Mouse (Mus musculus): ENCODE measurements around the gene Gm7030. TPM values are rescaled to one million over a fixed set of nuclear protein-coding genes. Genes with fewer than 3 reads are reported as not detected.
"Not testable (repeated sequence)": the region's sequence is repeated elsewhere in the genome, so short reads cannot be mapped to it uniquely, and the experiment has no call there.

Gene Gm7030
- polyA plus RNA-seq, 1 experiment from 2014 or later = not detected

DNA sequence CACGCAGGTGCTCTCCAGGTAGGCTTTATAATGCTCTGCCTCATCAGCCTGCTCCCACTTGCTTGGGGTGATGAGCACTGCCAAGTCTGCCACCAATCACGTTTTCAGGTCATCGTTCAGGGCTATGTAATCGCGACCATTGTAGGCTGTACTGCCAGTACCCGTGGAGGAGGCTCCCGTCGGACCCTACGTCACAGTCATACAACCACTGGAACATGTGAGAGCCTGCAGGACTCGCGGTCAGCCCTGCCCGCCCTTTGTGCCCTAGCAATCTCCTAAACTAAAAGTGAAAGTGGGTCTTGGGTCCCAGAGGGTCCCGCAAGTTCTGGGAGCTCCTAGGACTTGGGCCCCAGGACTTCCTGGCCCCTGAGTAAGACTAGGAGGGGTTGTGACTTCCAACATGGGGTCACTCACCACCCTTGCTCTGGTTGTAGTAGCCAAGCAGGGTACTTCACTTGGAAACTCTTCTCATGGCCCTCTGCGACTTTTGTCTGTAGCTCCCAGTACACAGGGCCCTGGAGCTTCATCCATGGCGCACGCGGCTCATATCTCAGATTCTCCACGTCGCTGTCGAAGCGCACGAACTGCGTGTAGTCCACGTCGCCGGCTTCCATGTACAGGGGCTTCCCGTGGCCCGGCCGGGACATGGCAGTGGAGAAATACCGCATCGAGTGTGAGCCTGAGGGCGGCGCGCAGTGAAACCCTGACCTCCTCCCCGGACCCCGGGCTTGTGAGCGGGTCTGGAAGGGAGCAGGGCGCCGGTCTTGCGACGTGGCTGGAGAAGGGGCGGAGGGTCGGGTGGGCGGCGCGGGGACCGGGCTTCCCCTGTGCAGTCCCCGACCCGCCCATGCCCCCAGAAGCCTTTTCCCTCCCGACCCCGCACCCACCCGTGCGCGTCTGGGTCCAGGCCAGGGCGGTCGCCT is 32.2 kb upstream of the Gm7030 start:
- peaks cover 70% of the 10 kb centered on the region for H3K27me3 ChIP-seq (ENCODE audit: insufficient read depth, low read length)
- H3K4me3 ChIP-seq (ENCODE audit: low read length) = no peak overlapping the region; the same call in 1 of the 2 replicates

DNA sequence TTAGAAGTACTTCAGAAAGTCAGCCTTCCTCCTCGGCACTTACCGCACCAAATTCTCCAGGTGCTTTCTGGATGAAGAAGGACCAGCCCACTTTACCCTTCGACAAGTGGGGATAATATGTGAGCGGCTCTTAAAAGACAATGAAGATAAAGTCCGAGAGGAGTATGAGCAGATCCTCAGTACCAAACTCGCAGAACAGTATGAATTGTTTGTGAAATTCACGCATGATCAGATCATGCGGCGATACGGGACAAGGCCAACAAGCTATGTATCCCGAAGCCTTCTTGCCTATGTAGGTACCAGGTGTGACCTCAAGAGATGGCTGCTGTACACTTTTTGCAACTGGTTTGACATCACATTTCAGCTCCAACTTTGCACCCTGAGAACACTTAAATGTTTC is 29.0 kb upstream of the Gm7030 start:
- not testable (repeated sequence) for ATAC-seq (ENCODE audit: low FRiP score, low TSS enrichment); H3K4me1 ChIP-seq (ENCODE audit: insufficient read depth, low read length); H3K4me2 ChIP-seq (replicated peaks; ENCODE audit: low read depth, low read length); H3K9ac ChIP-seq (replicated peaks; ENCODE audit: low read length); H3K9me3 ChIP-seq (ENCODE audit: low read length); H3K36me3 ChIP-seq (ENCODE audit: insufficient read depth, low read length); H3K27ac ChIP-seq (ENCODE audit: low read length)
- WGBS = 9% methylated on average over 11 of the region's 11 CpGs
- Histone ChIP-seq H3K27me3 (ENCODE audit: insufficient read depth, low read length) (peaks cover 67% of the 10 kb centered on the region), H3K4me3 (ENCODE audit: low read length) (peak overlapping the region; percentile 33; the same call in 1 of the 2 replicates)

More for the DNA sequence above, 32.2 kb upstream of the Gm7030 start:
- Histone ChIP-seq H3K27ac (ENCODE audit: low read length) (no peak overlapping the region), H3K9ac (replicated peaks; ENCODE audit: low read length) (no peak overlapping the region), H3K36me3 (ENCODE audit: insufficient read depth, low read length) (no peaks in the 10 kb centered on the region), H3K4me1 (ENCODE audit: insufficient read depth, low read length) (no peaks in the 10 kb centered on the region), H3K9me3 (ENCODE audit: low read length) (no peaks in the 10 kb centered on the region), H3K4me2 (replicated peaks; ENCODE audit: low read depth, low read length) (peak overlapping the region; percentile 17; the same call in 1 of the 2 replicates)
- ATAC-seq (ENCODE audit: low FRiP score, low TSS enrichment) = peak; percentile 23; the same call in 1 of the 2 replicates
- 1% methylated on average over 53 of the region's 56 CpGs for WGBS

DNA sequence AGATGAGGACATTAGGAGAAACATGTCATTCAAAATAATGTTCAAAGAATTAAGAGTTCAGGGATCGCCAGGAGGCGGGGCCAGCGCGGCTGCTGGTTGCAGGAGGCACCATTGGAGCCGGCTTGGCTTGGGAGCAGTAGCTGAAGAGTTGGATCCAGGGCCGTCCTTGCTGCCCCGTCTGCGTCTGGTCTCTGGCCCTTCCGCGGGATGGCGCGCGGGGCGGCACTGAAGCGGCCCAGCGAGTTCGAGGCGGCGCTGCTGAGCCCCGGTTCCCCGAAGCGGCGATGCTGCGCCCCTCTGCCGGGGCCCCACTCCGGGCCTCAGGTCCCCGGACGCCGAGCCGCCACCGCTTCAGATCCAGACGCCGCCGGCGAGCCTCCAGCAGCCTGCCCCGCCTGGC is 28.6 kb upstream of the Gm7030 start:
- not testable (repeated sequence) for H3K9me3 ChIP-seq (ENCODE audit: low read length); H3K36me3 ChIP-seq (ENCODE audit: insufficient read depth, low read length); H3K27ac ChIP-seq (ENCODE audit: low read length); H3K4me1 ChIP-seq (ENCODE audit: insufficient read depth, low read length); H3K9ac ChIP-seq (replicated peaks; ENCODE audit: low read length)
- peak overlapping the region; percentile 48 for H3K4me2 ChIP-seq (replicated peaks; ENCODE audit: low read depth, low read length)
- 0% methylated on average over 21 of the region's 36 CpGs for WGBS
- H3K27me3 ChIP-seq (ENCODE audit: insufficient read depth, low read length) = peaks cover 69% of the 10 kb centered on the region
- H3K4me3 ChIP-seq (ENCODE audit: low read length) = peak overlapping the region; percentile 33
- ATAC-seq (ENCODE audit: low FRiP score, low TSS enrichment) = 0 out of 2 replicates have a peak, but pooled peaks have one; percentile 39

DNA sequence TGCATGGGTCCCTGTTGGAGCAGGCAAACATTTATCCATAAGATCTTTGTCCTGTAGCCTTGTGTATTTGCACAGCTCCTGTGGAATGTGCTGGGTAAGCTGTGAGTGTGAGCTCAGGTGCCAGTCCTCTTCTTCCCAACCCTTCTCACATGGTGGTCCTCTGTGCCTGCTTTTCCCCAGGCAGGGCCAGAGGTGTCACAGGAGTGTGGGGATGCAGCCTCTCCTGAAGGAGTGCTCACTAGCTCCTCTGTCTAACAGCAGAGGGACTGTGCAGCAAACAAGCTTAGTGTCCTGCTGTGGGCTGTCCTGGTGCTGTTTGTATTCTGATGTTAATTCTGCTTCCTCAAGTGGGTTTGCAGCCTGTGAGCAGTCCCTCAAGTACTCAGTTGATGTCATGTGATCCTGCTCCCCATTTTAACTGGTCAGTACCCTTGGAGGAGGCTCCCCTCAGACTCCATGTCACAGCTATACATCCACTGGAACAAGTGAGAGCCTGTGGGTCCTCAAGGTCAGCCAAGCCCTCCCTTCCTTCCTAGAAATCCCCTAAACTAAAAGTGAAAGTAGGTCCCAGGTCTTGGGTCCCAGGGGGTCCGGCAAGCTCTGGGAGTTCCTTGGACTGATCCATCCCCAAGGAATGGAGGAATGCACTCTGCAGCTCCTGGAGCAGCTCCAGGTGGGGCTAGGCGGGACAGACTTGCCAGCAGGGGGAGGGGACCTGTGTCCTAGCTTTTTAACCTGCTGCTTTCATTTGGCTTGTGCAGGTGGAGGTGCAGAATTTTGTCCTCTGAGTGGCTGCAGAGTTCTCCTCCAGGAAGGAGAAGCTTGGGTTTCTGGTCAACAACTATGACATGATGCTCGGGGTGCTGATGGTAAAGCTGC is 25.3 kb upstream of the Gm7030 start:
- no peak for ATAC-seq (ENCODE audit: low FRiP score, low TSS enrichment)
- Histone ChIP-seq H3K36me3 (ENCODE audit: insufficient read depth, low read length) (no peaks in the 10 kb centered on the region), H3K9me3 (ENCODE audit: low read length) (no peaks in the 10 kb centered on the region), H3K27ac (ENCODE audit: low read length) (no peak overlapping the region), H3K4me2 (replicated peaks; ENCODE audit: low read depth, low read length) (no peak overlapping the region), H3K9ac (replicated peaks; ENCODE audit: low read length) (no peak overlapping the region), H3K27me3 (ENCODE audit: insufficient read depth, low read length) (peaks cover 62% of the 10 kb centered on the region), H3K4me3 (ENCODE audit: low read length) (no peak overlapping the region), H3K4me1 (ENCODE audit: insufficient read depth, low read length) (no peaks in the 10 kb centered on the region)
- 9% methylated on average over 3 of the region's 3 CpGs for WGBS

GRCm38 (mm10) chr17:36151200-36151599 is 22.0 kb upstream of the Gm7030 start:
- H3K36me3 ChIP-seq (ENCODE audit: insufficient read depth, low read length); H3K4me1 ChIP-seq (ENCODE audit: insufficient read depth, low read length); H3K4me3 ChIP-seq (ENCODE audit: low read length); H3K9me3 ChIP-seq (ENCODE audit: low read length); H3K4me2 ChIP-seq (replicated peaks; ENCODE audit: low read depth, low read length); H3K27ac ChIP-seq (ENCODE audit: low read length); H3K9ac ChIP-seq (replicated peaks; ENCODE audit: low read length); ATAC-seq (ENCODE audit: low FRiP score, low TSS enrichment): not testable (repeated sequence)
- peaks cover 62% of the 10 kb centered on the region for H3K27me3 ChIP-seq (ENCODE audit: insufficient read depth, low read length)
- WGBS = 41% methylated on average over 4 of the region's 4 CpGs

- ATAC-seq (ENCODE audit: low FRiP score, low TSS enrichment); H3K9ac ChIP-seq (replicated peaks; ENCODE audit: low read length); H3K9me3 ChIP-seq (ENCODE audit: low read length); H3K27ac ChIP-seq (ENCODE audit: low read length); H3K4me1 ChIP-seq (ENCODE audit: insufficient read depth, low read length); H3K4me3 ChIP-seq (ENCODE audit: low read length); H3K4me2 ChIP-seq (replicated peaks; ENCODE audit: low read depth, low read length); H3K36me3 ChIP-seq (ENCODE audit: insufficient read depth, low read length): not testable (repeated sequence)
- 81% methylated on average over 5 of the region's 5 CpGs for WGBS
- peaks cover 61% of the 10 kb centered on the region for H3K27me3 ChIP-seq (ENCODE audit: insufficient read depth, low read length)
Measured at GRCm38 (mm10) chr17:36148468-36148867, 19.2 kb upstream of the Gm7030 start.

- H3K9me3 ChIP-seq (ENCODE audit: low read length); H3K4me3 ChIP-seq (ENCODE audit: low read length); H3K4me2 ChIP-seq (replicated peaks; ENCODE audit: low read depth, low read length); H3K36me3 ChIP-seq (ENCODE audit: insufficient read depth, low read length); H3K4me1 ChIP-seq (ENCODE audit: insufficient read depth, low read length); H3K27ac ChIP-seq (ENCODE audit: low read length); ATAC-seq (ENCODE audit: low FRiP score, low TSS enrichment); H3K9ac ChIP-seq (replicated peaks; ENCODE audit: low read length): not testable (repeated sequence)
- 52% methylated on average over 1 of the region's 1 CpGs for WGBS
- peaks cover 56% of the 10 kb centered on the region for H3K27me3 ChIP-seq (ENCODE audit: insufficient read depth, low read length)
Measured at GRCm38 (mm10) chr17:36146937-36147336, 17.7 kb upstream of the Gm7030 start.

DNA sequence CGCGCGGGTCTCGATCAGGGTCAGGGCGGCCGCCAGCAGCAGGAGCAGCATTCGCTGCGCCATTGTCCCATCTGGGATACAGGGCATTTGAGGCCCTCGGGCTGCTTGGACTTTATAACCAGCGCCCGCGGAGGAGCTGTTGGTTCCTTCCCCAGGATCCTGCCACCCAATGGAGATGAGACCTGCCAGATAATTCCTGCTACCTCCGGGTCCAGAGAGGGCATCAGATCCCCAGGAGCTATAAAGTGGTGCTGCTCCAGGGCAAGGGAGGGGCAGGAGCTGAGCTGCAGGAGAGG is 16.6 kb upstream of the Gm7030 start:
- H3K9ac ChIP-seq (replicated peaks; ENCODE audit: low read length); H3K4me1 ChIP-seq (ENCODE audit: insufficient read depth, low read length); H3K27ac ChIP-seq (ENCODE audit: low read length); ATAC-seq (ENCODE audit: low FRiP score, low TSS enrichment); H3K36me3 ChIP-seq (ENCODE audit: insufficient read depth, low read length); H3K9me3 ChIP-seq (ENCODE audit: low read length): not testable (repeated sequence)
- peaks cover 51% of the 10 kb centered on the region for H3K27me3 ChIP-seq (ENCODE audit: insufficient read depth, low read length)
- H3K4me3 ChIP-seq (ENCODE audit: low read length) = peak overlapping the region; percentile 45
- peak overlapping the region; percentile 58 for H3K4me2 ChIP-seq (replicated peaks; ENCODE audit: low read depth, low read length)
- WGBS = 0% methylated on average over 13 of the region's 13 CpGs

GRCm38 (mm10) chr17:36145111-36145860 is 16.1 kb upstream of the Gm7030 start:
- Histone ChIP-seq H3K27ac (ENCODE audit: low read length) (no peak overlapping the region), H3K4me3 (ENCODE audit: low read length) (peak overlapping the region; percentile 45), H3K36me3 (ENCODE audit: insufficient read depth, low read length) (no peaks in the 10 kb centered on the region), H3K9ac (replicated peaks; ENCODE audit: low read length) (no peak overlapping the region), H3K4me1 (ENCODE audit: insufficient read depth, low read length) (peaks cover 7% of the 10 kb centered on the region), H3K4me2 (replicated peaks; ENCODE audit: low read depth, low read length) (peak overlapping the region; percentile 58), H3K9me3 (ENCODE audit: low read length) (no peaks in the 10 kb centered on the region), H3K27me3 (ENCODE audit: insufficient read depth, low read length) (peaks cover 51% of the 10 kb centered on the region)
- WGBS = under 1% methylated on average over 76 of the region's 78 CpGs
- ATAC-seq (ENCODE audit: low FRiP score, low TSS enrichment) = 0 out of 2 replicates have a peak, but pooled peaks have one; percentile 12
